Mouse (Mus musculus): Measurements from ENCODE around the gene Stard5. TPM values are rescaled to one million over a fixed set of nuclear protein-coding genes. Genes with fewer than 3 reads are reported as not detected.

The Stard5 gene
- polyA plus RNA-seq, 1 experiment from 2014 or later = 12.6 TPM

GRCm38 (mm10) chr7:83658716-83659115, 27.0 kb downstream of the Stard5 start:
- Histone ChIP-seq H3K27ac (replicated peaks) (no peak overlapping the region), H3K36me3 (no peaks in the 10 kb centered on the region), H3K9me3 (replicated peaks) (no peaks in the 10 kb centered on the region), H3K4me3 (no peak overlapping the region), H3K4me1 (no peaks in the 10 kb centered on the region), H3K27me3 (ENCODE audit: low read depth, poor library complexity, severe bottlenecking) (no peaks in the 10 kb centered on the region)
- WGBS = 81% methylated on average over 1 of the region's 1 CpGs
- DNase-seq (ENCODE audit: low spot score) = no peak

- no peak overlapping the region for H3K4me3 ChIP-seq
- no peaks in the 10 kb centered on the region for H3K4me1 ChIP-seq
- no peak overlapping the region for H3K27ac ChIP-seq (replicated peaks)
- H3K9me3 ChIP-seq (replicated peaks) = no peaks in the 10 kb centered on the region
- H3K36me3 ChIP-seq = no peaks in the 10 kb centered on the region
- 90% methylated on average over 9 of the region's 9 CpGs for WGBS
- no peaks in the 10 kb centered on the region for H3K27me3 ChIP-seq (ENCODE audit: low read depth, poor library complexity, severe bottlenecking)
- no peak for DNase-seq (ENCODE audit: low spot score)
These were observed 27.7 kb downstream of the Stard5 start for GRCm38 (mm10) chr7:83659159-83660065.

GRCm38 (mm10) chr7:83660273-83660691, 28.5 kb downstream of the Stard5 start:
- no peak for DNase-seq (ENCODE audit: low spot score)
- Histone ChIP-seq H3K4me3 (no peak overlapping the region), H3K36me3 (no peaks in the 10 kb centered on the region), H3K4me1 (no peaks in the 10 kb centered on the region), H3K27ac (replicated peaks) (no peak overlapping the region), H3K9me3 (replicated peaks) (no peaks in the 10 kb centered on the region), H3K27me3 (ENCODE audit: low read depth, poor library complexity, severe bottlenecking) (no peaks in the 10 kb centered on the region)
- 92% methylated on average over 11 of the region's 11 CpGs for WGBS

- no peaks in the 10 kb centered on the region for H3K4me1 ChIP-seq
- no peaks in the 10 kb centered on the region for H3K27me3 ChIP-seq (ENCODE audit: low read depth, poor library complexity, severe bottlenecking)
- no peak overlapping the region for H3K4me3 ChIP-seq
- no peaks in the 10 kb centered on the region for H3K9me3 ChIP-seq (replicated peaks)
- H3K36me3 ChIP-seq = no peaks in the 10 kb centered on the region
- no peak for DNase-seq (ENCODE audit: low spot score)
- no peak overlapping the region for H3K27ac ChIP-seq (replicated peaks)
- WGBS = 91% methylated on average over 10 of the region's 10 CpGs
These were observed 29.3 kb downstream of the Stard5 start for GRCm38 (mm10) chr7:83661031-83661430.

GRCm38 (mm10) chr7:83661763-83662162, 30.0 kb downstream of the Stard5 start:
- Histone ChIP-seq H3K36me3 (no peaks in the 10 kb centered on the region), H3K27me3 (ENCODE audit: low read depth, poor library complexity, severe bottlenecking) (no peaks in the 10 kb centered on the region), H3K27ac (replicated peaks) (no peak overlapping the region), H3K4me3 (no peak overlapping the region), H3K4me1 (no peaks in the 10 kb centered on the region), H3K9me3 (replicated peaks) (no peaks in the 10 kb centered on the region)
- WGBS = 96% methylated on average over 3 of the region's 3 CpGs
- no peak for DNase-seq (ENCODE audit: low spot score)

GRCm38 (mm10) chr7:83662711-83663375, 31.1 kb downstream of the Stard5 start:
- DNase-seq (ENCODE audit: low spot score) = no peak
- Histone ChIP-seq H3K4me3 (no peak overlapping the region), H3K9me3 (replicated peaks) (no peaks in the 10 kb centered on the region), H3K27ac (replicated peaks) (no peak overlapping the region), H3K4me1 (no peaks in the 10 kb centered on the region), H3K27me3 (ENCODE audit: low read depth, poor library complexity, severe bottlenecking) (no peaks in the 10 kb centered on the region), H3K36me3 (no peaks in the 10 kb centered on the region)
- 87% methylated on average over 6 of the region's 6 CpGs for WGBS

- Histone ChIP-seq H3K27me3 (ENCODE audit: low read depth, poor library complexity, severe bottlenecking) (no peaks in the 10 kb centered on the region), H3K4me1 (no peaks in the 10 kb centered on the region), H3K4me3 (no peak overlapping the region), H3K36me3 (no peaks in the 10 kb centered on the region), H3K27ac (replicated peaks) (no peak overlapping the region), H3K9me3 (replicated peaks) (no peaks in the 10 kb centered on the region)
- 85% methylated on average over 4 of the region's 4 CpGs for WGBS
- DNase-seq (ENCODE audit: low spot score) = no peak
These were observed 34.4 kb downstream of the Stard5 start for GRCm38 (mm10) chr7:83666087-83666595.

GRCm38 (mm10) chr7:83667936-83668645, 36.3 kb downstream of the Stard5 start:
- Histone ChIP-seq H3K4me1 (no peaks in the 10 kb centered on the region), H3K27me3 (ENCODE audit: low read depth, poor library complexity, severe bottlenecking) (no peaks in the 10 kb centered on the region), H3K36me3 (no peaks in the 10 kb centered on the region), H3K27ac (replicated peaks) (no peak overlapping the region), H3K4me3 (no peak overlapping the region), H3K9me3 (replicated peaks) (no peaks in the 10 kb centered on the region)
- DNase-seq (ENCODE audit: low spot score) = no peak
- 85% methylated on average over 5 of the region's 5 CpGs for WGBS

GRCm38 (mm10) chr7:83668724-83669123, 37.0 kb downstream of the Stard5 start:
- Histone ChIP-seq H3K27ac (replicated peaks) (no peak overlapping the region), H3K9me3 (replicated peaks) (no peaks in the 10 kb centered on the region), H3K4me1 (no peaks in the 10 kb centered on the region), H3K36me3 (no peaks in the 10 kb centered on the region), H3K27me3 (ENCODE audit: low read depth, poor library complexity, severe bottlenecking) (no peaks in the 10 kb centered on the region), H3K4me3 (no peak overlapping the region)
- WGBS = 17% methylated on average over 1 of the region's 1 CpGs
- peak; percentile 36 for DNase-seq (ENCODE audit: low spot score)

- Histone ChIP-seq H3K36me3 (no peaks in the 10 kb centered on the region), H3K4me1 (no peaks in the 10 kb centered on the region), H3K4me3 (no peak overlapping the region), H3K9me3 (replicated peaks) (no peaks in the 10 kb centered on the region), H3K27me3 (ENCODE audit: low read depth, poor library complexity, severe bottlenecking) (no peaks in the 10 kb centered on the region), H3K27ac (replicated peaks) (no peak overlapping the region)
- DNase-seq (ENCODE audit: low spot score) = no peak
- WGBS = 87% methylated on average over 6 of the region's 6 CpGs
These were observed 39.8 kb downstream of the Stard5 start for GRCm38 (mm10) chr7:83671573-83671972.

- peak; percentile 26 for DNase-seq (ENCODE audit: low spot score)
- H3K9me3 ChIP-seq (replicated peaks) = no peaks in the 10 kb centered on the region
- H3K4me3 ChIP-seq = no peak overlapping the region
- no peaks in the 10 kb centered on the region for H3K36me3 ChIP-seq
- H3K27ac ChIP-seq (replicated peaks) = no peak overlapping the region
- no peaks in the 10 kb centered on the region for H3K4me1 ChIP-seq
- no peaks in the 10 kb centered on the region for H3K27me3 ChIP-seq (ENCODE audit: low read depth, poor library complexity, severe bottlenecking)
- 33% methylated on average over 5 of the region's 5 CpGs for WGBS
These were observed 43.9 kb downstream of the Stard5 start for GRCm38 (mm10) chr7:83675545-83676254.

- Histone ChIP-seq H3K9me3 (replicated peaks) (no peaks in the 10 kb centered on the region), H3K27me3 (ENCODE audit: low read depth, poor library complexity, severe bottlenecking) (no peaks in the 10 kb centered on the region), H3K4me3 (no peak overlapping the region), H3K36me3 (no peaks in the 10 kb centered on the region), H3K4me1 (no peaks in the 10 kb centered on the region), H3K27ac (replicated peaks) (no peak overlapping the region)
- 87% methylated on average over 3 of the region's 3 CpGs for WGBS
- DNase-seq (ENCODE audit: low spot score) = no peak
These were observed 45.5 kb downstream of the Stard5 start for GRCm38 (mm10) chr7:83677296-83677695.
